Mouse (Mus musculus): ENCODE data around the gene Calm2. TPM values are rescaled to one million over a fixed set of nuclear protein-coding genes. Genes with fewer than 3 reads are reported as not detected.

Gene Calm2
- polyA plus RNA-seq, 1 experiment from 2014 or later, result 2,954 TPM

- Histone ChIP-seq H3K9ac (no peak overlapping the region), H3K36me3 (no peaks in the 10 kb centered on the region), H3K27ac (replicated peaks) (peak overlapping the region; percentile 81), H3K9me3 (no peaks in the 10 kb centered on the region), H3K27me3 (no peaks in the 10 kb centered on the region), H3K4me3 (no peak overlapping the region), H3K4me1 (replicated peaks) (peaks cover 51% of the 10 kb centered on the region), H3K4me2 (no peak overlapping the region)
- ATAC-seq (ENCODE audit: low read depth), result 0 out of 2 replicates have a peak, but pooled peaks have one; percentile 6
- WGBS, result 29% methylated on average over 7 of the region's 7 CpGs
Observed at GRCm38 (mm10) chr17:87457961-87458360, 11.2 kb upstream of the Calm2 start.

DNA sequence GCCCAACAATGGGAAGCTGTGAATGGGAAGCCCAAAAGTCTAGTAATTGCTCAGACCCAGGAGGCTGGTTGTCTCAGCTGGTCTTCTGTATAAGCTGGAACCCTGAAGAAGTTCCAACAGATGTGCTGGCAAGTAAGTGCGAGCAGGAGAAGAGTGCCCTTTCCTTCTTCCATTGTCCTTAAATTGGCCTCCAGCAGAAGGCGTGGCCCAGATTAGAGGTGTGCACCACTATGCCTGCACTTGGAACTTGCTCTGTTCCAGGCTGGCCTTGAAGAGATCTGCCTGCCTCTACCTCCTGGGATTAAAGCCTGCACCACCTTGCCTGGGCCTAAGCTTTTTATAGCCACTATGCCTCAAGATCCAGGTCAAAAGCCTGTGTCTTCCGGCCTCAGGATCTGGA lies 7.4 kb upstream of the Calm2 start:
- H3K36me3 ChIP-seq, result no peaks in the 10 kb centered on the region
- no peak for ATAC-seq (ENCODE audit: low read depth)
- H3K27ac ChIP-seq (replicated peaks), result no peak overlapping the region
- H3K4me3 ChIP-seq, result no peak overlapping the region
- no peak overlapping the region for H3K4me2 ChIP-seq
- H3K4me1 ChIP-seq (replicated peaks), result peaks cover 21% of the 10 kb centered on the region
- H3K27me3 ChIP-seq, result no peaks in the 10 kb centered on the region
- 94% methylated on average over 3 of the region's 3 CpGs for WGBS
- H3K9ac ChIP-seq, result no peak overlapping the region
- H3K9me3 ChIP-seq, result no peaks in the 10 kb centered on the region

DNA sequence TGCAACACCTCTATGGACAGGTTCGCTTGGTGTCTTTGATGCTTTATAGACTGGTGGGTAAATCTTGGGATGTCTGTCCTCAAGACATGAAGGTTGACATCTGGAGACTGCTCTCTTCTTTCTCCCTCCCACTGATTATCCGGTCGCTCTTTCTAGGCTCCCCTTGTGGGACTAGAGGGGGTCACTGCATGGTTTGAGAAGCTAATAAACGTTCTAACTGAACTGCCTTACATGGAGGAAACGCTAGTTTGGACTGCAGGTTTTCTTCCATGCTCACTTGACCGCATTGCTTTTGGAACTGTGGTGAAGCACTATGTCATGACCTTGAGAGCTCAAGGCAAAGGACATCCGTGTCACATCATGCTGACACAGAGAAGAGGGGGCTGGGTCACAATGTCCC lies 6.6 kb upstream of the Calm2 start:
- no peak overlapping the region for H3K27ac ChIP-seq (replicated peaks)
- H3K9ac ChIP-seq, result no peak overlapping the region
- ATAC-seq (ENCODE audit: low read depth), result no peak
- H3K27me3 ChIP-seq, result no peaks in the 10 kb centered on the region
- H3K36me3 ChIP-seq, result no peaks in the 10 kb centered on the region
- H3K4me1 ChIP-seq (replicated peaks), result peaks cover 13% of the 10 kb centered on the region
- 82% methylated on average over 7 of the region's 7 CpGs for WGBS
- no peaks in the 10 kb centered on the region for H3K9me3 ChIP-seq
- H3K4me2 ChIP-seq, result no peak overlapping the region
- H3K4me3 ChIP-seq, result no peak overlapping the region

- Histone ChIP-seq H3K27ac (replicated peaks) (no peak overlapping the region), H3K9ac (no peak overlapping the region), H3K9me3 (no peaks in the 10 kb centered on the region), H3K4me3 (no peak overlapping the region), H3K27me3 (no peaks in the 10 kb centered on the region), H3K4me2 (no peak overlapping the region), H3K4me1 (replicated peaks) (peaks cover 19% of the 10 kb centered on the region), H3K36me3 (no peaks in the 10 kb centered on the region)
- ATAC-seq (ENCODE audit: low read depth), result no peak
- WGBS, result 93% methylated on average over 8 of the region's 8 CpGs
Observed at GRCm38 (mm10) chr17:87448881-87449280, 2.1 kb upstream of the Calm2 start.

GRCm38 (mm10) chr17:87448339-87448738 lies 1.6 kb upstream of the Calm2 start:
- Histone ChIP-seq H3K4me1 (replicated peaks) (peaks cover 24% of the 10 kb centered on the region), H3K4me2 (no peak overlapping the region), H3K27ac (replicated peaks) (peak overlapping the region; percentile 100), H3K9me3 (no peaks in the 10 kb centered on the region), H3K36me3 (no peaks in the 10 kb centered on the region), H3K4me3 (no peak overlapping the region), H3K27me3 (no peaks in the 10 kb centered on the region), H3K9ac (no peak overlapping the region)
- no peak for ATAC-seq (ENCODE audit: low read depth)
- 86% methylated on average over 9 of the region's 9 CpGs for WGBS

- H3K9ac ChIP-seq, result peak overlapping the region; percentile 100
- no peaks in the 10 kb centered on the region for H3K27me3 ChIP-seq
- H3K36me3 ChIP-seq, result no peaks in the 10 kb centered on the region
- no peaks in the 10 kb centered on the region for H3K9me3 ChIP-seq
- H3K4me3 ChIP-seq, result peak overlapping the region; percentile 93
- ATAC-seq (ENCODE audit: low read depth), result no peak
- WGBS, result 37% methylated on average over 12 of the region's 12 CpGs
- H3K4me1 ChIP-seq (replicated peaks), result peaks cover 30% of the 10 kb centered on the region
- H3K4me2 ChIP-seq, result peak overlapping the region; percentile 63
- H3K27ac ChIP-seq (replicated peaks), result peak overlapping the region; percentile 100
Observed at GRCm38 (mm10) chr17:87447612-87448200, 971 bp upstream of the Calm2 start.

DNA sequence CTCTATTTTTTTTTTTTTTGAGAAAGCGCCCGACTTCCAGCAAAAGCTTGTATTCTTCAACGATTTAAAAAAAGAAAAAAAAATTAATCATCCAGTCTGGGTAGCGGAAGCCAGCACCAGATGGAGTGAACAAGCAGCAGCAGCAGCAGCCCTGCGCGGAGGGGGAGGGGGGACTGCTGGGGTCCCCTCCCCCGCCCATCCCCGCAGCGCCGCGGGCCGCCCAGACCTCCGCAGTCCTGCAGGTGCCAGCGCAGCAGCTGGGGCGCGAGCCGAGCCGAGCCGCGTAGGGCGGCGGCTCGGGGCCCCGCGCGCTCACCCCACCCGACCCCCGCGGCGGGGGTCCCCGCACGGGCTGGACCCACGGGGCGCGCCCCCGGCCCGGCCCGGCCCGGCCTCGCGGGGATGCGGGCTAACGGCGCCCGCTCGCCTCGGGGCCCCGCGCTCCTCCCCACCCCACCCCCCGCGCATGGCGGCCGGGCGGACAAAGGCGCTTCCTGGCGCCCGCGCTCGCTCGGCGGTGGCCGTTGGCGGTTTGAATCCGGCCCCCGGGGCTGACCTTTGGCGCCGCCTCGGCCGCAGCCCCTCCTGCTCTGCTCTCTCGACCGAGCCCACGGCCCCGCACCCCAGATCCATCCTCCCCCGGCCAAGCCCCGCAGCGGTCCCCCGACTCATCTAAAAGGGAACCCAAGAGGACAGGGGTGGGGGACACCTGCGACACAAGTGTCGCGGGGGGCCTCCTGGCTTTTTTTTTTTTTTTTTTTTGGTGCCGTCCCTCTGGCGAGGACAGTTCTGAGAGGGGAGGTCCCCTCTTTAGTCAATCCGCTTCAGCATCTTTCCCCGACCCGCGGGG lies 593 bp downstream of the Calm2 start:
- WGBS, result under 1% methylated on average over 64 of the region's 86 CpGs
- H3K4me2 ChIP-seq, result peak overlapping the region; percentile 96
- H3K27ac ChIP-seq (replicated peaks), result peak overlapping the region; percentile 100
- H3K27me3 ChIP-seq, result no peaks in the 10 kb centered on the region
- peak; percentile 72 for ATAC-seq (ENCODE audit: low read depth)
- peak overlapping the region; percentile 93 for H3K4me3 ChIP-seq
- H3K9me3 ChIP-seq, result no peaks in the 10 kb centered on the region
- peaks cover 45% of the 10 kb centered on the region for H3K4me1 ChIP-seq (replicated peaks)
- H3K9ac ChIP-seq, result peak overlapping the region; percentile 100
- no peaks in the 10 kb centered on the region for H3K36me3 ChIP-seq

- no peaks in the 10 kb centered on the region for H3K27me3 ChIP-seq
- peak overlapping the region; percentile 93 for H3K4me3 ChIP-seq
- peak overlapping the region; percentile 96 for H3K4me2 ChIP-seq
- ATAC-seq (ENCODE audit: low read depth), result no peak
- WGBS, result 0% methylated on average over 13 of the region's 13 CpGs
- H3K4me1 ChIP-seq (replicated peaks), result peaks cover 49% of the 10 kb centered on the region
- H3K27ac ChIP-seq (replicated peaks), result peak overlapping the region; percentile 100
- no peaks in the 10 kb centered on the region for H3K9me3 ChIP-seq
- no peaks in the 10 kb centered on the region for H3K36me3 ChIP-seq
- peak overlapping the region; percentile 100 for H3K9ac ChIP-seq
Observed at GRCm38 (mm10) chr17:87445337-87445916, 1.3 kb downstream of the Calm2 start.

DNA sequence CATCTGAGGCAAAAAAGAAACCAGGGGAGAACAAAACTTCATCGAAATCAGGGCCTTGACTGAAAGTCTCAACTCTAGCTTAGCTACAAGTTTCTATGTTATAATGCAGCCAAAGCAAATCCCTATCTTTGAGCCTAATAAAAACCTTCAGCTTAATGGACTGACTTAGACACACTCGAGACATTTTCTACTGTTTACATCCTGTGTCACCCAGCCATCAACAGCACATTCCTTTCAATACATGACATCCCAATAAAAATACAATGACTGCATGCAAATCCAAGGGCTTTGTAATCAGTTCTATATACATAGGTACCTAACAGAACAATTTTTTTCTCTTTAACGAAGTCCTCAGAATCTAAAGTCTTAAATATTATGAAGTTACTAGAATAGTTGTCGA lies 2.0 kb downstream of the Calm2 start:
- no peaks in the 10 kb centered on the region for H3K27me3 ChIP-seq
- WGBS, result 49% methylated on average over 4 of the region's 4 CpGs
- peak overlapping the region; percentile 61 for H3K9ac ChIP-seq
- no peaks in the 10 kb centered on the region for H3K36me3 ChIP-seq
- no peak overlapping the region for H3K27ac ChIP-seq (replicated peaks)
- no peak for ATAC-seq (ENCODE audit: low read depth)
- H3K9me3 ChIP-seq, result no peaks in the 10 kb centered on the region
- peak overlapping the region; percentile 96 for H3K4me2 ChIP-seq
- H3K4me1 ChIP-seq (replicated peaks), result peaks cover 54% of the 10 kb centered on the region
- peak overlapping the region; percentile 93 for H3K4me3 ChIP-seq

DNA sequence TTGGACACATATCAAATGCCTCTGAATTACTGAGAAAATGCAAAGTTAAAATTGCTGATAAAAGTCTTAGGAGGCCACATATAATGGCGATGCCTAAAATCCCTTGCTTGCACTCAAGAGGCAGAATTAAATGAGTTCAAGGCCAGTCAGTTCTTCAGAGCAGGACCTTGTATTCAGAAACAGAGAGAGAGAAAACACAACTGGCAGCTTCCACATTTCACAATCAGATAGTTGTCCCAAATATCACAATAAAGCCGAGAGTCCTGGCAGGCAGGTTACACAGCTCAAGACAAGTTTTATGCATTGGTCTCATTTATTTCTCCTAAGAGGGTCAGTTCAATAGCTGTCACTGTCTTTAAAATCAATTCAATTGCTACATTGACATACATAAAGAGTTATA lies 5.2 kb downstream of the Calm2 start:
- Histone ChIP-seq H3K4me2 (peak overlapping the region; percentile 44), H3K9ac (no peak overlapping the region), H3K36me3 (no peaks in the 10 kb centered on the region), H3K27me3 (no peaks in the 10 kb centered on the region), H3K4me1 (replicated peaks) (peaks cover 63% of the 10 kb centered on the region), H3K4me3 (peak overlapping the region; percentile 14), H3K9me3 (no peaks in the 10 kb centered on the region), H3K27ac (replicated peaks) (no peak overlapping the region)
- WGBS, result 62% methylated on average over 2 of the region's 2 CpGs
- ATAC-seq (ENCODE audit: low read depth), result no peak

- ATAC-seq (ENCODE audit: low read depth), result no peak
- no peaks in the 10 kb centered on the region for H3K9me3 ChIP-seq
- peaks cover 59% of the 10 kb centered on the region for H3K4me1 ChIP-seq (replicated peaks)
- WGBS, result 85% methylated on average over 2 of the region's 2 CpGs
- H3K9ac ChIP-seq, result no peak overlapping the region
- H3K27ac ChIP-seq (replicated peaks), result no peak overlapping the region
- H3K4me2 ChIP-seq, result no peak overlapping the region
- H3K27me3 ChIP-seq, result no peaks in the 10 kb centered on the region
- peaks cover 15% of the 10 kb centered on the region for H3K36me3 ChIP-seq
- H3K4me3 ChIP-seq, result no peak overlapping the region
Observed at GRCm38 (mm10) chr17:87439441-87439840, 7.3 kb downstream of the Calm2 start.

GRCm38 (mm10) chr17:87433929-87434328 lies 12.8 kb downstream of the Calm2 start:
- Histone ChIP-seq H3K9me3 (no peaks in the 10 kb centered on the region), H3K9ac (no peak overlapping the region), H3K36me3 (peaks cover 66% of the 10 kb centered on the region), H3K4me3 (no peak overlapping the region), H3K27me3 (no peaks in the 10 kb centered on the region), H3K4me1 (replicated peaks) (peaks cover 17% of the 10 kb centered on the region), H3K27ac (replicated peaks) (no peak overlapping the region), H3K4me2 (no peak overlapping the region)
- ATAC-seq (ENCODE audit: low read depth), result no peak
- 90% methylated on average over 3 of the region's 3 CpGs for WGBS

Data from neural tube, embryonic 13.5 days (tissue).